Mouse (Mus musculus): Measurements from ENCODE around the gene Tcf7l1.

DNA sequence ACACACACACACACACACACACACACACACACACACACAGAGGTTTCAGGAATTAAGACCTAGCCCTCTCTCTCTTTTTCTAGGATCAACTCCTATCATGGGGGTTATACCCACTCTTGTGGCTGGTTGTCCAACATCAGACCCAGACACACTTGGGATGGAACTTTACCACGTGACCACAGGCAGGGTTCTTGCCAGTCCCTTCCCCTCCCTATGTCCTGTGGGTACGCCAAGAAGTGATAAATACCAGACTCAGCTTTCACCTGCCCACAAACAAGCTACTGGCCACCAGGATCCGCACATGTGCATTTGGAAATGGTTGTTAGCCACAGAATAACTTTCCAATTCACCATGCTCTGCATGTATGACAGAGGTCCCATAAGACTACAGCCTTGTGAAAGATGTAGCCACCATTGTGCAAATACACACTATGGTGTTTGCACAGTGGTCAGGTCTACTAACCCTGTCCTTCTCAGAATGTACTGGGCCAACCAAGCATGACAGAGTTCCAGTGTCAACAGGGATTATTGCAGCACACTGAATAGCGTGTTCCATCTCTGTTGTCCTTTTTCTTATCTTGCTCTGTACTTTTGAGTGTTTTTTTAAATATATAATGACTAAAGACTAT is 20.6 kb upstream of the Tcf7l1 start:
- no peak for TF ChIP-seq GATA1 (IDR thresholded peaks at IDR 0.05; ENCODE audit: borderline replicate concordance, low read length)
- no peak for TF ChIP-seq FLI1 (IDR thresholded peaks at IDR 0.05; ENCODE audit: low read length)
